Mouse (Mus musculus): ENCODE data around the gene Atad5.
A peak's percentile ranks its signal among the peaks of the same experiment; 100 is the strongest.
"Not testable (repeated sequence)": the region's sequence is repeated elsewhere in the genome, so short reads cannot be mapped to it uniquely, and the experiment has no call there.

The Atad5 gene

GRCm38 (mm10) chr11:80088917-80089816, at the start of gene Atad5:
Gene Atad5, plus strand, starts transcription at chr11:80089400.
- ATAC-seq (ENCODE audit: insufficient number of reproducible peaks, low FRiP score, low TSS enrichment) = peak; percentile 66; the same call in 1 of the 2 replicates

- ATAC-seq (ENCODE audit: insufficient number of reproducible peaks, low FRiP score, low TSS enrichment) = no peak
Measured at GRCm38 (mm10) chr11:80042615-80043418, 46.4 kb upstream of the Atad5 start.

GRCm38 (mm10) chr11:80043419-80043817, 45.8 kb upstream of the Atad5 start:
- ATAC-seq (ENCODE audit: insufficient number of reproducible peaks, low FRiP score, low TSS enrichment) = no peak

- ATAC-seq (ENCODE audit: insufficient number of reproducible peaks, low FRiP score, low TSS enrichment) = no peak
Measured at GRCm38 (mm10) chr11:80046856-80047255, 42.3 kb upstream of the Atad5 start.

GRCm38 (mm10) chr11:80050088-80050487, 39.1 kb upstream of the Atad5 start:
- no peak for ATAC-seq (ENCODE audit: insufficient number of reproducible peaks, low FRiP score, low TSS enrichment)

- no peak for ATAC-seq (ENCODE audit: insufficient number of reproducible peaks, low FRiP score, low TSS enrichment)
Measured at GRCm38 (mm10) chr11:80052456-80052855, 36.7 kb upstream of the Atad5 start.

GRCm38 (mm10) chr11:80053171-80053570, 36.0 kb upstream of the Atad5 start:
- ATAC-seq (ENCODE audit: insufficient number of reproducible peaks, low FRiP score, low TSS enrichment) = no peak

- no peak for ATAC-seq (ENCODE audit: insufficient number of reproducible peaks, low FRiP score, low TSS enrichment)
Measured at GRCm38 (mm10) chr11:80054659-80055058, 34.5 kb upstream of the Atad5 start.

GRCm38 (mm10) chr11:80056141-80056540, 33.1 kb upstream of the Atad5 start:
- no peak for ATAC-seq (ENCODE audit: insufficient number of reproducible peaks, low FRiP score, low TSS enrichment)

GRCm38 (mm10) chr11:80062159-80062558, 27.0 kb upstream of the Atad5 start:
- ATAC-seq (ENCODE audit: insufficient number of reproducible peaks, low FRiP score, low TSS enrichment) = no peak

GRCm38 (mm10) chr11:80066373-80066772, 22.8 kb upstream of the Atad5 start:
- not testable (repeated sequence) for ATAC-seq (ENCODE audit: insufficient number of reproducible peaks, low FRiP score, low TSS enrichment)

- no peak for ATAC-seq (ENCODE audit: insufficient number of reproducible peaks, low FRiP score, low TSS enrichment)
Measured at GRCm38 (mm10) chr11:80067558-80067957, 21.6 kb upstream of the Atad5 start.

- no peak for ATAC-seq (ENCODE audit: insufficient number of reproducible peaks, low FRiP score, low TSS enrichment)
Measured at GRCm38 (mm10) chr11:80069815-80070214, 19.4 kb upstream of the Atad5 start.

GRCm38 (mm10) chr11:80071039-80071438, 18.2 kb upstream of the Atad5 start:
- ATAC-seq (ENCODE audit: insufficient number of reproducible peaks, low FRiP score, low TSS enrichment) = no peak

- no peak for ATAC-seq (ENCODE audit: insufficient number of reproducible peaks, low FRiP score, low TSS enrichment)
Measured at GRCm38 (mm10) chr11:80072365-80072764, 16.8 kb upstream of the Atad5 start.

- ATAC-seq (ENCODE audit: insufficient number of reproducible peaks, low FRiP score, low TSS enrichment) = no peak
Measured at GRCm38 (mm10) chr11:80075608-80076277, 13.5 kb upstream of the Atad5 start.

GRCm38 (mm10) chr11:80077784-80078545, 11.2 kb upstream of the Atad5 start:
- ATAC-seq (ENCODE audit: insufficient number of reproducible peaks, low FRiP score, low TSS enrichment) = no peak

- ATAC-seq (ENCODE audit: insufficient number of reproducible peaks, low FRiP score, low TSS enrichment) = no peak
Measured at GRCm38 (mm10) chr11:80078831-80079230, 10.4 kb upstream of the Atad5 start.

GRCm38 (mm10) chr11:80079751-80080150, 9.4 kb upstream of the Atad5 start:
- no peak for ATAC-seq (ENCODE audit: insufficient number of reproducible peaks, low FRiP score, low TSS enrichment)

GRCm38 (mm10) chr11:80080381-80080825, 8.8 kb upstream of the Atad5 start:
- ATAC-seq (ENCODE audit: insufficient number of reproducible peaks, low FRiP score, low TSS enrichment) = peak; percentile 47; the same call in 1 of the 2 replicates
